Mouse (Mus musculus): ENCODE measurements around the gene Fcrl5.

Fcrl5 gene

DNA sequence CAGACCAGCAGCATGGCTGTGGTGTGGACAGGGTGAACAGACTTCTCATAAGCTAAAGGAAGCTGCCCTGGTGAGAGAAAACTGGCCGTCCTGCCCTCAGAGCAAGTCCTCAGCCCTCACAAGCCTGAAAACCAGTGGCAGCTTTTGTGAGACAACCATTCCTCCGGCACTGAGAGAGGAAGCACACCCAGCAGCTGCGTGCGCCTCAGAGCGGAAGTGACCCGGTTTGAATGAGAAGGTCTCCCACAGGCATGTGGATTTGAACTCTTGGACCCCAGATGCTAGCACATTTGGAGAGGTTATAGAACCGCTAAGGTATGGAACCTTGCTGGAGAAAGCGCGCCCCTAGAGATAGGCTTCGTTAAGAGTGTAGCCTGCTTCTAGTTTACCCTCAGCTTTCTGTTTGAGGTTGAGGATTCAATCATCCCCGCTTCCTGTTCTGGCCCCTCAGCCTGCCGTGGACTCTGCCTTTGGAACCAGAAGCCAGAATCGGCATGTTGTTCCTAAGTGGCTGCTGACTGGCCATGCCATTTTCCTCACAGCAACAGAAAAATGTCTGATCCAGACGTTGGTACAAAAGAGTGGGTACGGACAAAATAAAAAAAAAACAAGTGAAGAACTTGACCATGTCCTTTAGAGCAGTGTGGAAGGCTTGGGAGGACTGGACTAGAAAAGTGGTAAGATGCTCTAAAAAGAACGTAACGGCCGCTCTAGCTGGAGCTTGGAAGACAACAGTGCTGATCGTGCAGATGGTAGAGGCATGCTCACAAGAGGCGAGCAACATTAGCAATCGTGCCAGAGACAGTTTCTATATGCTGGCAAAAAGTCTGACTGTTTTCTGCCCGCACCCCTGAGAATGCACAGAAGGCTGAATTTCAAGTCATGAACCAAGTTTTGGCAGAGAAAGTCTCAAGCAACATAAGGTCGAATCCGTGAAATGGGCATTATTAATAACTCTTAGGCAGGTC is 64.8 kb downstream of the Fcrl5 start:
- no peak for DNase-seq (ENCODE audit: low read depth)

DNA sequence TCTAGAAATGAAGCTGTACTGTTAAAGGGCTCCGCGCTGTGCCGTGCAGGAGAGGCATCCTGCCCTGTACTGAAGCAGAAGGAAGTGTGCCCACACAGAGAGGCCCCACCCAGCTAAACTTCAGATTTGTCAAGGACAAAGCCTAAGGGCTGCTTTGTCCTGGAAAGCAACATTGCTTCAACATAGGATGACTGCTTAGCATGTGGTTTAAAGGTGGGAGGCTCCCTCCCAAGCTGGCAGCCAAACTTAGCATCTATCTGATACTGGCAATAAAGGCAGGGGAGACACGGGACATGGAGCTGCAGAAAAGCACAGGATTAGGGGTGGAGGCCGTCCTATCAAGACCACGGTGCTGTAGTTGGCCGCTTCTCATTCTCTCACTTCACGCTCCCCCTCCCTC is 65.6 kb downstream of the Fcrl5 start:
- no peak for DNase-seq (ENCODE audit: low read depth)

DNA sequence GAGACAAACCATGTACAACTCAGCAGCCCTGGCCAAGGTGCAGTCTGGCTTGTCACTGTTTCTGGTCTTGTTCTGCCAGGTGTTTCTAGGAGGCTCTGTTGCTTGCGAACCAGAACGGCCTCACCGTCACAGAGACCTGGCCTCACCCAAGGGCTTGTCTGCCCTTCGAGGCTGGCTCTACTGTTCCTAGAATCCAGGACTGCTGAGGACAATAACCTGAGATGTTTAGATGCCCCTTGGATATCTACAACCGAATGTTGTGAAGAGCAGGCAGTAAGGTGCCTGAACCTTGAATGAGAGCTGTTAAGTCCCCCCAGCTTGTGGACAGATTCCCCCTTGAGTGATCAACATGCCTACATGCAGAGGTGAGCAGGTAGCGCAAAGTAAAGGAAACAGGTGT is 67.2 kb downstream of the Fcrl5 start:
- no peak for DNase-seq (ENCODE audit: low read depth)

GRCm38 (mm10) chr3:87504330-87504729 is 68.8 kb downstream of the Fcrl5 start:
- no peak for DNase-seq (ENCODE audit: low read depth)

GRCm38 (mm10) chr3:87504749-87505425 is 69.3 kb downstream of the Fcrl5 start:
- no peak for DNase-seq (ENCODE audit: low read depth)

DNA sequence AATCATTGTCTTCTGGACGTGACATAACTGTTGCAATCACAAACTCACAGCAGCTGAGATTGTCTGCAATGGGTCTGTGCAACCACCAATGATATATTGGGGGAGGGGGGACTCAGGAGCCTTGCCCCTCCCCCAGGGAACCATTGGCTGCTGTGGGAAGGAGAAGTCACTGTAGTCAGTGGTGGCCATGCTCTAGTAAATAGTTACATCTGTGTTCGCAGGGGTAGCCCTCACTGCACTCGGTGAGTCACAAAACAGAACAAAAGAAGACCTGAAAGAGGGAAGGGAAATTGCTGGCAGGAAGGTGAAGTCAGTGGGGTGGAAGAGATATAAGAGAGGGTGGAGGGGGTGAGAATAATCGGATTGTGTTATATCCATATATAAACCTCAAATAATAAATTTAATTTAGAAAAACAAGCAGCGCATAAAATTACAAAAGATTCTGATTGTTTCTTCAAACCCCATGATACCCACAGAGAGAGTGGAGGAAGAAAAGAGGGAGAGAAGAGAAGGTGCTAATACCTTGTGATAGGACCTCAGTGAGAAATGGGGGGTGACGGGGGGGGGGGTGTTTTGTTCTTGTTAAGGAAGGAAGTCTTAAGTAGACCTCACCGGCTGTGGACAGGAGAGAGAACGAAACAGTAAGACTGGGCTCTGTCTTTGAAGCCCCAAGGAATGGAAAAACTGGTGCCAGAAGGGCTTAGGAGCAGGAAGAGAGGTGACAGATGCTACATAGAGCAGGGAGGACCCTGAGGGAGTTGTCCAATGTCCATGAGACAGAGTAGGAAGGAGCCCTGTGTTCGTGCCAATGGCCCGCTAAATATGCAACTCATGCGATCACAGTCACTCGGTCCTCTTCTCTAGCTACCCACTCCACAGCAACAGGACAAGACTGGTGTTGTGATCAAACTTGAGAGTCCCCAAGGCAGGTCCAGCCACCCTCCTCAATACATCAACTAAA is 71.2 kb downstream of the Fcrl5 start:
- DNase-seq (ENCODE audit: low read depth), result no peak

GRCm38 (mm10) chr3:87508205-87508901 is 72.8 kb downstream of the Fcrl5 start:
- peak; percentile 78 for DNase-seq (ENCODE audit: low read depth)

- DNase-seq (ENCODE audit: low read depth), result no peak
Observed at GRCm38 (mm10) chr3:87509061-87509460, 73.5 kb downstream of the Fcrl5 start.

DNA sequence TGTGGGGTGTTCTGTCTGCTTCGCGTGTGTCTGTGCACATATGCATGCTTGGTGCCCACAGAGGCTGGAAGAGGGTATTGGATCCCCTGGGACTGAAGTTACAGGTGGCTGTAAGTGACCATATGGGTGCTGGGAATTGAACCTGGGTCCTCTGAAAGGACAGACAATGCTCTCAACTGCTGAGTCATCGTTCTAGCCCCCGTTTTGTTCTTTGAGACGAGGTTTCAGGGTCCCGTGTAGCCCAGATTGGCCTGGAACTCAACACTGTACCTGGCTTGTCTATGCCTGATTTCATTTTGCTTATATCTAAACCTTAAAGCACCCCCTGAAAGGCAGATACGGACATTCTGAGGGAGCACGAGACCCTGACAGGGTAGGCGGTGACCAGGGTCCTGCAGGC is 75.3 kb downstream of the Fcrl5 start:
- DNase-seq (ENCODE audit: low read depth), result no peak

DNA sequence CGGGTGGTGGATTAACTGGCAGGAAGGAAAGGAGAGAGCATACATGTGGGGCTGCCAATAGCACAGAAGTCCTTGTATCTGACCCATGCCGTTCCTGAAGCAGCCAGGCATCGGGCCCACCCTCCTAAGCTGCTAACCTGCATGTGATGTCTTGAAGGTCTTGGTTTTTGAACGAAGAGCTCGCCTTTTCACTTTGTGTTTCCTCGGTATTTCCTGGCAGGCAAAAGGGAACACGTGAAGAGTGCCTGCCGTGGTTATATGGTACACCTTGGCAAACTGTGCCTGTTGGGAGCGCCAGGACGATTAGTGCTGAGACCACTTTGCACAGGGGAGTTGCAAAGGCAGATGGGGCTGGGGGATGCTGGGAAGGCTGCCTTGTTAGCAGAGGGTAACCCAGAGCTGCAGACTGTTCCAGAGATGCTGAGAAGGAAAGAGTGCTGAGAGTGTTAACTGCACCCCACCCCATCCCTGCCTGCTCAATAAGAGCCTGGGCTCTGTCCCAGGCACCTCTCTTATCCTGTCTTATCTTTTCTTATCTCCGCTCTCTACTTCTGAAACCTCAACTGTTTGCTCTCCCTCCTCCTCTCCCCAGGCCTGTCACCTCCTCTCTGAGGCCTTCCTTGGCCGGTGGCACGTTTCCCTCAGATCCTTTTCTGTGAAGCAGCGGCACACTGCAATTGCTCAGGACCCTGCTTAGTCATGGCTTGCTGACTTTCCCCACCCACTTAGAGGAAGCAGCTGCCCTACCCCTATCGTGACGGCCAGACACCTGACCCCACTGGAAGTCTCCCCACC is 76.6 kb downstream of the Fcrl5 start:
- no peak for DNase-seq (ENCODE audit: low read depth)

DNA sequence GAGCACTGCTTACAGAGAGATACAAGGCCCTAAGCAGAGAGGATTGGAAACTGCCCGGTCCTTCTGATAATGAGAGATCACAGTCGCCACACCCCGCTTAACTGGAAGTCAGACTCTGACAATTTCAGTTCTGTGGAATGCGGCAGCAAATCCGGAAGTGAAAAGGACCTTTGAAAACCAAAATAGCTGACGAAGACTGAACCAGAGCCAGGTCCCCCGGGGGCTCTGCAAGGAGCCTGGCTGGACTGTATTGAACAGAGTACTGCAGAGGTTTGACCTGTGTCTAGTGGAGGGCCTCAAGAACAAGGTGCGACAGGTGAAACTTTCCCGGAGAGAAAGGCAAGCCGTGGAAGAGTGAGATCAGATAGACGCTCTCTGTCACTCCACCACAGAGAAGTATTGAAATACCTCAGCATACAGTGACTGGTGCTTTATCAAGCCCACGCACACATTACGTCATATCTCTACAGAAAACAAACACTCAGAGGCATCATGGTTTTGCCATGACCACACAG is 80.1 kb downstream of the Fcrl5 start:
- DNase-seq (ENCODE audit: low read depth), result no peak

- DNase-seq (ENCODE audit: low read depth), result no peak
Observed at GRCm38 (mm10) chr3:87518425-87518824, 82.9 kb downstream of the Fcrl5 start.

DNA sequence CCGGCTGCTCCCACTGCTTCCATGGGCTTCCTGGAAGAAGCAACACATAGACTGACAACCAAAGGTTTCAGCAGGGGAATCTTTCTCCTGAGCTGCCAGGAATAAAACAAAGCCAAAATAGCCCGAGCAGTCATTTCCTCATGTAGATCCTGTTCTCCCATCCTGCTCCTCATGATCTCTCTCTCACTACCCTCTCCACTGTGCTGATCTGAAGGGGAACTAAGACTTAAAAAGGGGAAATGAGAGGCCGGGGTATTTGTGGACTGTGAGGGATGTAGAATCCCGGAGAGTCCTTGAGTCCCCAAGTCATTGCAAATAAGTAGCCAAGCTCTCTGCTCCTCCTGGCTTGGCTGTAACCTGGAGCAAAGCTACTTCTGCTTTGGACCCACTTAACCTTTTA is 85.6 kb downstream of the Fcrl5 start:
- DNase-seq (ENCODE audit: low read depth), result no peak

- DNase-seq (ENCODE audit: low read depth), result no peak
Observed at GRCm38 (mm10) chr3:87521833-87522232, 86.3 kb downstream of the Fcrl5 start.

DNA sequence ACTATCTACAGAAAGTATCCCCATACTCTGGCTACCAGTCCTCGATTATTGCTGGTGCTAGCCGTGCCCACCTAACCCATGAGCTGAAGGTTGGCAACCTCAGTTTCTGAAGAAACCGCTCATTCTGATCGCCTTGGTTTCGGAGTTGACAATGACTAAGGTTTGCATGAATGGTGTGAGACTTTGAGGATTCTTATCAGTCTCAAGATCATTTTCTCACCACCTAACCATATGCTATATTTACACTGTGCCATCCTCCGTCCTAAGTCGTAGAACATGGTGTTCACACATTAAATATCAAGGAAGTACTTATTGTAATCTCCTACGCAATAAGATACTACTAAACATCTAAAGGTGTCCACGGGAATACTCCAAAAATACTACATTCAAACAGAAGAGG is 88.1 kb downstream of the Fcrl5 start:
- no peak for DNase-seq (ENCODE audit: low read depth)

DNA sequence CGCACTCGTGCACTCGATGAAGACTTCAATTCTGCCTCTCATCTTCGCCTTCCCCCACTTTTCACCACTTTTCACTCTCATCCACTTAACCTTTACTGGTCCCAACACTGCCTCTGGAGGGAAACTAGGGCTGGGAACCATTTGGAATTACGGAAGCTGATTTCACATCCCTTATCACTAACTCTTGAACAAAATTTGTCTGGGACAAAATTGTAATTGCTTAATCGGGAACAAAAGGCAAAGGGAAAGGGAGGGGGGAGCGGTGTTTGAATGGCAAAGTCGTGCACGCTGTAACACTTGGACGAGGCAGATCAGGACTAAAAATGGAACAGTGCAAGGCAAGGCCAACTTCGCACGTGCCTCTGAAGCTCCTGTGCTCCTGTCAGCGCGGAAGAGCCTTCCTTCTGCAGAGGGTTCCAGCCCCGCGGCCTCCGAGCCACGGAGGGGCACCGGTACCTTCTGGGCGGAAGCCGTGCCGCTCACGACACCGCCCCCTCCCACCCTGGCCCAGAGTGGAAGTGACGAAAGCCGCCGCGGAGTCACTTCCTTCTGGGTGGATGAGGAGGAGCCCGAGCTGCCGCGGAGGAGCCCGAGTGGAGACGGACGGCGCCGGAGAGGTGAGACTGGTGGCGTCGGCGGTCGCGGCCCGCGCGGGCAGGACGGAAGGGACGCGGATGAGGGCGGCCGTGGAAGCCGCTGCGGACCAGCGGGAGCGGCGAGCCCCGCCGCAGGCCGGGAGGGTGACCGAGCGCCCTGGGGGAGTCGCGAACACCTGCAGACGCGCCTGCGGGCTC is 89.7 kb downstream of the Fcrl5 start, which contains the start of gene Etv3:
Etv3 (plus strand) TSS at position 365 of the 794 bp plus-strand sequence.
- DNase-seq (ENCODE audit: low read depth), result peak; percentile 78

- no peak for DNase-seq (ENCODE audit: low read depth)
Observed at GRCm38 (mm10) chr3:87525837-87526570, 90.4 kb downstream of the Fcrl5 start.

- DNase-seq (ENCODE audit: low read depth), result no peak
Observed at GRCm38 (mm10) chr3:87527139-87527538, 91.6 kb downstream of the Fcrl5 start.

GRCm38 (mm10) chr3:87528021-87528420 is 92.4 kb downstream of the Fcrl5 start:
- DNase-seq (ENCODE audit: low read depth), result no peak
